Mouse (Mus musculus): ENCODE results near the gene Cntnap2.

GRCm38 (mm10) chr6:45536999-45537398 is 477.8 kb downstream of the Cntnap2 start:
- no peak for TF ChIP-seq POLR2A (IDR thresholded peaks at IDR 0.05; ENCODE audit: low read depth, low read length)
- TF ChIP-seq MAX (IDR thresholded peaks at IDR 0.05; ENCODE audit: low read length), result no peak
